Mouse (Mus musculus) embryonic fibroblast, embryonic 13.5 days (primary cell): ENCODE measurements around the gene Gm45713.

Experiments used
- CTCF ChIP-seq: IDR thresholded peaks from 2 replicates; pipeline ENCODE4 v1.5.1; 2011; ENCODE audit warnings: mild to moderate bottlenecking, control low read depth, low read length, moderate library complexity, borderline replicate concordance; ENCODE audit not compliant: insufficient read depth
- POLR2A ChIP-seq: IDR thresholded peaks from 2 replicates; pipeline ENCODE4 v1.6.1; 2011; ENCODE audit warnings: low read depth, mild to moderate bottlenecking, control low read depth, low read length, moderate library complexity

- TF ChIP-seq CTCF = no peak
- peak; percentile 12; the same call in 1 of the 2 replicates for TF ChIP-seq POLR2A
Measured at GRCm38 (mm10) chr7:45126844-45127699, 9.0 kb downstream of the Gm45713 start.
